Mouse (Mus musculus): ENCODE measurements around the gene Toe1.
A peak's percentile ranks its signal among the peaks of the same experiment; 100 is the strongest.

Toe1 gene

GRCm38 (mm10) chr4:116794273-116794672 lies 13.2 kb downstream of the Toe1 start:
- DNase-seq (ENCODE audit: low read depth, low spot score) = no peak

- DNase-seq (ENCODE audit: low read depth, low spot score) = no peak
Measured at GRCm38 (mm10) chr4:116792453-116792852, 15.0 kb downstream of the Toe1 start.

- peak; percentile 88 for DNase-seq (ENCODE audit: low read depth, low spot score)
Measured at GRCm38 (mm10) chr4:116788956-116789355, 18.5 kb downstream of the Toe1 start.

- DNase-seq (ENCODE audit: low read depth, low spot score) = no peak
Measured at GRCm38 (mm10) chr4:116787985-116788760, 19.3 kb downstream of the Toe1 start.

GRCm38 (mm10) chr4:116786587-116786986 lies 20.9 kb downstream of the Toe1 start:
- DNase-seq (ENCODE audit: low read depth, low spot score) = peak; percentile 53

DNA sequence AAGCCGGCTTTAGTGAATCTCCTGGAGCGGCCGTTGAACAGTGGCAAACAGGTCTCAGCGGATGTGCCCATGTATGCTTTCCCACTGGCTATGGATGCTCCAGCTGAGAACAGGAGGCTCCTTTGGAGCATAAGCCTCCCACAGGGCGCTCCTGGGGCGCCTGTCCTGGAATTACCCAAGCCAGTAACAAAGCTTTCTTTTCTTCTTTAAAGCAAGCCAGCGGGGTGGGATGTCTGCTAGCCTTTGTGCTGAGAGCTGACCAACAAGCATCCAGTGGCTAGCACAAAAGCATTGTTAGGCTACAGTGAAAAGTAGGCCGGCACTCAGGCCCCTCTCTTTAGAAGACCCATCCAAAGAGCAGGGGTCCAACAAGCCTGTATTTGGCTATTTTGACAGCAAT lies 25.3 kb downstream of the Toe1 start:
- peak; percentile 82 for DNase-seq (ENCODE audit: low read depth, low spot score)

GRCm38 (mm10) chr4:116781366-116781765 lies 26.1 kb downstream of the Toe1 start:
- no peak for DNase-seq (ENCODE audit: low read depth, low spot score)

DNA sequence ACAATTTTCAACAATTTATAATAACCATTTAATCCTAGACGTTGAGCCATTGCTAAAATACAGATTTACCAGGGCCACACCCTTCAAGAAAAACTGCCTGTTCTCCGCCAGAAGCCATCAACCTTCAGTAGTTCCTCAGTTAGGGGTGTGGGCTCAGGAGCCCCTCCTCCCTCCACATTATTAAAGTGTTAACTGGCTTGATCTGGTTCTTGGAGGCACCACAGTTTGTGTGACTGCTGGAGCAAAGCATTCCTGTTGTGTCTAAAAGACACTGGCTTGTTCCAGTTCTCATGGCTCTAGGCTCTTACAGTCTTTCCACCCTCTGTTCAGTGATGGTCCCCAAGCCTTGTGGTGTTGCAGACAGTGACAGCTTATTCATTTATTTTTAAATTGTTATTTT lies 26.9 kb downstream of the Toe1 start:
- DNase-seq (ENCODE audit: low read depth, low spot score) = peak; percentile 87

DNA sequence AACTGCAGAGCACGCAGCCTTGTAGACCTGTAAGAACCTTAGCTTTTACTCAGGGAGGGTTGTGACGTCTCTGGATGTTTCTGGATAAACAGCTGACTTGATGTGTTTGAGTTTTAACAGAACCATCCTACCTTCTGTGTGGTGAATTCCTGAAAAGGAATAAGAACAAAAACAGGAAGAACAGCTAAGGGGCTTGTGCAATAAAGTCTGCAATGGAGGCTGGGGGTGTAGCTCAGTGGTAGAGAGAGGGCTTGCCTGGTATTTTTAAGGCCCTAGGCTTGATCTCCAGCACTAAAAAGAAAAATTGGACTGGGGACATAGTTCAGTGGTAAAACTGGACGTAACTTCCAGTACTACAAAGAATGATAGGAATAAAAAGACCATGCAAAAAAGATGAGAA lies 30.4 kb downstream of the Toe1 start:
- no peak for DNase-seq (ENCODE audit: low read depth, low spot score)

- DNase-seq (ENCODE audit: low read depth, low spot score) = peak; percentile 41
Measured at GRCm38 (mm10) chr4:116776391-116776790, 31.0 kb downstream of the Toe1 start.

DNA sequence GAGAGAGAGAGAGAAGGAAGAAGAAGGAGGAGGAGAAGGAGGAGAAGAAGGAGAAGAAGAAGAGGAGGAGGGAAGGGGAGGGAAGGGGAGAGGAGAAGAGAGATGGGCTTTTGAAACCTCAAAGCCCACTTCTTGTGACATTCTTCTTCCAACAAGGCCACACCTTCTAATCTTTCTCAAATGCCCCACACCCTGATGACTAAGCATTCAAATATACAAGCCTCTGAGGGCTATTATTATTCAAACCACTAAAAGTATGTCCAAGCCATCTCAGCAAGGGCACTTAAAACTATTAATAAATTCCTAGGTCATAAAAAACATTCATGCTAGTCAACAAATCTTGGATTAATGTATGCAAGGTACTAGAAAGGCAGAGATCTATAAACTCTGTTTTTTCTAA lies 38.4 kb downstream of the Toe1 start:
- no peak for DNase-seq (ENCODE audit: low read depth, low spot score)

DNA sequence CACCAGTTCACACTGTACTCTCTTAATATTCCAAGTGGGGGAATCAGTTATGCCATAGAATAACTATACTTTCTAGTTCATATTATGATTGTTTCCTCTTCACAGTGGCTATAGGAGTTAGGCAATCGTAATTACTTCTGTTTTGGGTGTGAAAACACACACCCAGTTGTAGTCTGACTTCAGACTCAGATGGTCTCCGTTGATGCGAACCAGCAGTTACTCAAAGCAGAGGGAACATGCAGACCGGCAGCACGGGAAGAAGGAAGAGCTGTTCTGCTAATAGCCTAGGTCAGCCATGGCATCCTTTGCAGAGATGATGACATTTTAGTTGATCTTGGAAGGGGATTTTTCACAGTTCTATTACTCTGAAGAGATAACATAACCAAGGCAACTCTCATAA lies 38.9 kb downstream of the Toe1 start:
- DNase-seq (ENCODE audit: low read depth, low spot score) = no peak

GRCm38 (mm10) chr4:116764001-116764400 lies 43.4 kb downstream of the Toe1 start:
- no peak for DNase-seq (ENCODE audit: low read depth, low spot score)

DNA sequence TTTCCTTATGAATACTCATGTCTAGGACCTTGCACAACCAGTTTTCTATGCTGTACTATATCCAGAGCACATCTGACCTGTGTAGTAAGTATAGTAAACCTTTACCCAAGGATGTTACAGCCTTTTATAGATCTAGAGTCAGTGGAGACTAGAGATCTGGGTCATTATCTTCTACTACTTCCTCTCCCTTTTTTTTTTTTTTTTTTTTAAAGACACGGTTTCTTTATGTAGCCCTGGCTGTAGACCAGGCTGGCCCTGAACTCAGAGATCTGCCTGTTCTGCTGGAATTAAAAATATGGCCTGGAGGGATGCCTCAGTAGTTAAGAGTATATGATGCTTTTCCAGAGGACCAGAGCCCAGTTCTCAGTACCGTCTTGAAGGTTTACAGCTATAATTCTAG lies 45.5 kb downstream of the Toe1 start:
- DNase-seq (ENCODE audit: low read depth, low spot score) = no peak

DNA sequence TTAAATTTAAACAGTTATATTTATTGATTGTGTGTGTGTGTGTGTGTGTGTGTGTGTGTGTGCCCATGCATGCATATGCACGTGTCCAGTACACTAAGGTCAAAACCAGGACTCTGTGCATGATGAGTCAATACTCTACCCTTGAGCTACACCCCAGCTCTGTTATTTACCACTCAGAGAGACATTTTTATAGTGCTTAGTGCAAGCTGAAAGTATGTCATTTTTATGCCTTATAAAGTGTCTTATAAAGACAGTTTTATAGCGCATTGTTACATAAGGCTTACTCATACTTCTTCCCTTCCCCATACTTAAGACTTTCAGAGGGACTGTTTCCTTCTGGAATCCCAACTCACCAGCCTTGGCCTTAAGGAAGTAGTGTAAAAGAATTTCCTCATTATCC lies 57.7 kb downstream of the Toe1 start:
- DNase-seq (ENCODE audit: low read depth, low spot score) = no peak
